8 mouse cellular contexts compared by ENCODE assay signal in genomic region chr4:59805968-59806878, GRCm38 (mm10). TPM values are rescaled to one million over a fixed set of nuclear protein-coding genes. Genes with fewer than 3 reads are reported as not detected.
A peak's percentile ranks its signal among the peaks of the same experiment; 100 is the strongest.
DNase-seq lines count a peak whose midpoint lies in the region; ATAC-seq and TF ChIP-seq lines count a peak whose summit lies in the region.

No protein-coding gene starts in this region.

- in situ Hi-C loops in CH12.LX (cut with MboI; ENCODE audit: low pct_ligation_motif_present, low pct_unique_long_range_greater_than_20kb, low sequenced_read_pairs): no loop called here

- no peaks in the 10 kb centered on the region for H3K27me3 ChIP-seq in CH12.LX (replicated peaks)
- H3K27me3 ChIP-seq in embryonic facial prominence, embryonic 12.5 days: no peaks in the 10 kb centered on the region
- no peaks in the 10 kb centered on the region for H3K27me3 ChIP-seq in heart, embryonic 15.5 days

- peak overlapping the region; percentile 58 for H3K4me2 ChIP-seq in CH12.LX (ENCODE audit: insufficient read depth, low read depth, poor library complexity, severe bottlenecking)
- peak overlapping the region; percentile 98 for H3K4me2 ChIP-seq in embryonic facial prominence, embryonic 12.5 days (replicated peaks)
- peak overlapping the region; percentile 94 for H3K4me2 ChIP-seq in heart, embryonic 15.5 days

- peaks cover 10% of the 10 kb centered on the region for H3K79me2 ChIP-seq in CH12.LX (replicated peaks; ENCODE audit: control insufficient read depth, extremely low read depth, insufficient read depth, poor library complexity, severe bottlenecking)
- H3K79me2 ChIP-seq in macrophage (ENCODE audit: inconsistent target): peaks cover 51% of the 10 kb centered on the region

- dilution Hi-C loops in CH12.LX (cut with MboI; ENCODE audit: extremely low pct_ligation_motif_present, extremely low pct_unique_long_range_greater_than_20kb, low sequenced_read_pairs): no loop called here

- H3K27ac ChIP-seq in CH12.LX (ENCODE audit: insufficient read depth, low read depth): peak overlapping the region; percentile 42
- peak overlapping the region; percentile 67; the same call in 1 of the 2 replicates for H3K27ac ChIP-seq in embryonic facial prominence, embryonic 12.5 days
- peak overlapping the region; percentile 85 for H3K27ac ChIP-seq in heart, embryonic 15.5 days
- peak overlapping the region; percentile 96 for H3K27ac ChIP-seq in macrophage

- WGBS in embryonic facial prominence, embryonic 12.5 days: under 1% methylated on average over 54 of the region's 58 CpGs
- under 1% methylated on average over 52 of the region's 58 CpGs for WGBS in heart, embryonic 15.5 days
- under 1% methylated on average over 43 of the region's 58 CpGs for WGBS in macrophage (ENCODE audit: missing documents)

- peak; percentile 78 for ATAC-seq in embryonic facial prominence, embryonic 12.5 days (ENCODE audit: insufficient number of reproducible peaks, insufficient read depth, low FRiP score, low TSS enrichment)
- ATAC-seq in heart, embryonic 15.5 days (replicated peaks; ENCODE audit: insufficient number of reproducible peaks, insufficient read depth, low FRiP score, low read depth): peak; percentile 56

- H3K36me3 ChIP-seq in CH12.LX (replicated peaks in 1 of 2; ENCODE audit: control insufficient read depth in 1 of 2, insufficient read depth in 1 of 2, low read length in 1 of 2) (peaks cover 0 to 24% of the 10 kb centered on the region in 2 experiments), macrophage (ENCODE audit: inconsistent target) (no peaks in the 10 kb centered on the region)
- H3K36me3 ChIP-seq in embryonic facial prominence, embryonic 12.5 days: no peaks in the 10 kb centered on the region
- no peaks in the 10 kb centered on the region for H3K36me3 ChIP-seq in heart, embryonic 15.5 days

- H3K4me1 ChIP-seq in CH12.LX (ENCODE audit: control insufficient read depth in 1 of 2, insufficient read depth in 2 of 2): peaks cover 17 to 74% of the 10 kb centered on the region in 2 experiments
- H3K4me1 ChIP-seq in embryonic facial prominence, embryonic 12.5 days: peaks cover 10% of the 10 kb centered on the region; the same call in 1 of the 2 replicates
- peaks cover 21% of the 10 kb centered on the region for H3K4me1 ChIP-seq in heart, embryonic 15.5 days (replicated peaks)

- no peak for TF ChIP-seq EP300 in CH12.LX (IDR thresholded peaks at IDR 0.05; ENCODE audit: low read length)

- no peaks in the 10 kb centered on the region for H3K9me3 ChIP-seq in CH12.LX (replicated peaks; ENCODE audit: low read length)
- no peaks in the 10 kb centered on the region for H3K9me3 ChIP-seq in embryonic facial prominence, embryonic 12.5 days
- H3K9me3 ChIP-seq in heart, embryonic 15.5 days (replicated peaks): no peaks in the 10 kb centered on the region

- DNase-seq in CH12.LX (ENCODE audit: extremely low read depth): peak; percentile 72
- peak; percentile 18 for DNase-seq in adrenal gland, adult 8-10 months
- peak; percentile 70 for DNase-seq in kidney, postnatal 14 days
- peak; percentile 51 to 57 for DNase-seq in spleen, adult 18-20 months
- DNase-seq in frontal cortex, postnatal 14 days (ENCODE audit: low spot score in 2 of 2): no peak

- peak overlapping the region; percentile 77 to 95 (median 93) for H3K4me3 ChIP-seq in CH12.LX (replicated peaks in 1 of 3; ENCODE audit: low read depth in 2 of 3, low read length in 2 of 3, poor library complexity in 1 of 3)
- peak overlapping the region; percentile 95 for H3K4me3 ChIP-seq in embryonic facial prominence, embryonic 12.5 days
- peak overlapping the region; percentile 95 for H3K4me3 ChIP-seq in heart, embryonic 15.5 days
- peak overlapping the region; percentile 60 for H3K4me3 ChIP-seq in macrophage (ENCODE audit: inconsistent target)

- TF ChIP-seq CTCF in CH12.LX (conservative IDR thresholded peaks at IDR 0.05 in 1 of 2, IDR thresholded peaks at IDR 0.05 in 1 of 2; ENCODE audit: low read depth in 2 of 2, low read length in 2 of 2): no peak

- TF ChIP-seq RAD21 in CH12.LX (IDR thresholded peaks at IDR 0.05; ENCODE audit: low read depth, low read length): no peak

- TF ChIP-seq POLR2A in CH12.LX (IDR thresholded peaks at IDR 0.05; ENCODE audit: low read depth, low read length): no peak

- peak overlapping the region; percentile 77 for H3K9ac ChIP-seq in CH12.LX (ENCODE audit: insufficient read depth, low read depth)
- H3K9ac ChIP-seq in embryonic facial prominence, embryonic 12.5 days: peak overlapping the region; percentile 83
- peak overlapping the region; percentile 86 for H3K9ac ChIP-seq in heart, embryonic 15.5 days

TF ChIP-seq in CH12.LX, 34 proteins besides CTCF, POLR2A, EP300 and RAD21 (continues in another document):
- TF ChIP-seq UBTF (IDR thresholded peaks at IDR 0.05; ENCODE audit: low read depth, low read length) (no peak; the same call in none of the 2 replicates), JUN (IDR thresholded peaks at IDR 0.05; ENCODE audit: insufficient read depth, low read depth, low read length) (no peak), MAX (IDR thresholded peaks at IDR 0.05; ENCODE audit: low read length) (no peak), JUND (conservative IDR thresholded peaks at IDR 0.05; ENCODE audit: low read depth, low read length) (no peak), NELFE (IDR thresholded peaks at IDR 0.05; ENCODE audit: low read depth, low read length) (no peak), PAX5 (IDR thresholded peaks at IDR 0.05; ENCODE audit: low read length) (no peak), USF2 (conservative IDR thresholded peaks at IDR 0.05; ENCODE audit: low read depth, low read length) (peak; percentile 37; the same call in 1 of the 2 replicates), ETS1 (conservative IDR thresholded peaks at IDR 0.05; ENCODE audit: low read depth, low read length) (peak; percentile 54), MXI1 (IDR thresholded peaks at IDR 0.05; ENCODE audit: low read depth, low read length) (no peak; the same call in 1 of the 2 replicates), ZNF384 (IDR thresholded peaks at IDR 0.05; ENCODE audit: low read depth, low read length) (peak; percentile 85), HCFC1 (IDR thresholded peaks at IDR 0.05; ENCODE audit: low read depth, low read length) (no peak), GABPA (IDR thresholded peaks at IDR 0.05; ENCODE audit: insufficient replicate concordance, low read depth, low read length) (no peak), IRF4 (IDR thresholded peaks at IDR 0.05; ENCODE audit: low read depth, low read length) (no peak), BHLHE40 (IDR thresholded peaks at IDR 0.05; ENCODE audit: low read depth, low read length) (peak; percentile 71), E2F4 (IDR thresholded peaks at IDR 0.05; ENCODE audit: insufficient replicate concordance, low read depth, low read length) (no peak), ZC3H11A (IDR thresholded peaks at IDR 0.05; ENCODE audit: low read depth, low read length) (no peak), ZMIZ1 (IDR thresholded peaks at IDR 0.05; ENCODE audit: low read depth, low read length) (no peak; the same call in 1 of the 2 replicates), MEF2A (IDR thresholded peaks at IDR 0.05; ENCODE audit: borderline replicate concordance, low read depth, low read length) (peak; percentile 36; the same call in 1 of the 2 replicates), NRF1 (IDR thresholded peaks at IDR 0.05; ENCODE audit: low read depth, low read length) (no peak), MAZ (IDR thresholded peaks at IDR 0.05; ENCODE audit: low read depth, low read length) (0 out of 2 replicates have a peak, but pooled peaks have one; percentile 23), TBP (conservative IDR thresholded peaks at IDR 0.05; ENCODE audit: low read depth, low read length) (no peak), USF1 (IDR thresholded peaks at IDR 0.05; ENCODE audit: low read depth, low read length) (peak; percentile 67), RCOR1 (conservative IDR thresholded peaks at IDR 0.05; ENCODE audit: low read depth, low read length) (no peak), CHD2 (IDR thresholded peaks at IDR 0.05; ENCODE audit: low read length) (no peak), MYC (IDR thresholded peaks at IDR 0.05; ENCODE audit: low read depth, low read length) (no peak), ELF1 (IDR thresholded peaks at IDR 0.05; ENCODE audit: low read depth, low read length) (no peak), SMC3 (IDR thresholded peaks at IDR 0.05; ENCODE audit: low read depth, low read length) (no peak), ZKSCAN1 (IDR thresholded peaks at IDR 0.05; ENCODE audit: borderline replicate concordance, low read depth, low read length) (no peak), TCF12 (IDR thresholded peaks at IDR 0.05; ENCODE audit: low read depth, low read length) (no peak)

RNA-seq across cellular contexts. Expression of gene Snx30, which starts 0.6 kb away (rescaled TPM):
- 8.1 and 8.4 TPM in 2 replicates for total RNA-seq in CH12.LX (2012; rRNA removed)
- total RNA-seq in CH12.LX (2014; rRNA removed): 7.9 and 9.7 TPM in 2 replicates
- 15.9 and 16.9 TPM in 2 replicates for polyA plus RNA-seq in CH12.LX (2012; ENCODE audit: insufficient read length, low read depth)
- 10 to 100 TPM in 1 of 4 experiments, 1 to 10 TPM in 3; 6.6 to 10.2 (median 8.9) TPM for total RNA-seq in adrenal gland, adult 8-10 months (2022)
- polyA plus RNA-seq in embryonic facial prominence, embryonic 12.5 days (2016; fragmentation: Nextera tagmentation; extraction: Ambion mirVana): 13.9 and 14.0 TPM in 2 replicates
- polyA plus RNA-seq in heart, embryonic 15.5 days (2015; fragmentation: Nextera tagmentation; extraction: Ambion mirVana): 5.3 and 9.9 TPM in 2 replicates
- total RNA-seq in macrophage (2018; cell fraction: chromatin; rRNA removed): 100 to 1,000 TPM in 4 of 26 experiments, 10 to 100 TPM in 22; 12.5 to 112 (median 76.3) TPM
- total RNA-seq in macrophage (2018; cell fraction: cytosol; rRNA removed): 10 to 100 TPM; 10.1 to 37.3 (median 27.0) TPM
- total RNA-seq in macrophage (2018; cell fraction: nucleus; rRNA removed): 10 to 100 TPM; 17.6 to 88.8 (median 59.5) TPM
- 19.8 to 27.9 TPM (median 26.4 TPM) in 3 replicates for polyA plus RNA-seq in macrophage (2018)

RNA-seq across cellular contexts. Expression of gene Inip, which starts 4.8 kb away (rescaled TPM):
- 24.3 and 28.9 TPM in 2 replicates for total RNA-seq in CH12.LX (2012; rRNA removed)
- 67.1 and 73.2 TPM in 2 replicates for total RNA-seq in CH12.LX (2014; rRNA removed)
- 32.5 and 38.5 TPM in 2 replicates for polyA plus RNA-seq in CH12.LX (2012; ENCODE audit: insufficient read length, low read depth)
- total RNA-seq in adrenal gland, adult 8-10 months (2022): 10 to 100 TPM; 17.8 to 24.3 (median 19.9) TPM
- polyA plus RNA-seq in embryonic facial prominence, embryonic 12.5 days (2016; fragmentation: Nextera tagmentation; extraction: Ambion mirVana): 71.7 and 78.2 TPM in 2 replicates
- 35.4 and 39.9 TPM in 2 replicates for polyA plus RNA-seq in heart, embryonic 15.5 days (2015; fragmentation: Nextera tagmentation; extraction: Ambion mirVana)
- total RNA-seq in macrophage (2018; cell fraction: chromatin; rRNA removed): 10 to 100 TPM in 22 of 26 experiments, 1 to 10 TPM in 4; 4.6 to 53.4 (median 25.3) TPM
- 10 to 100 TPM in 21 of 26 experiments, 1 to 10 TPM in 5; 7.3 to 26.9 (median 17.5) TPM for total RNA-seq in macrophage (2018; cell fraction: cytosol; rRNA removed)
- 10 to 100 TPM in 22 of 26 experiments, 1 to 10 TPM in 4; 4.6 to 46.8 (median 18.0) TPM for total RNA-seq in macrophage (2018; cell fraction: nucleus; rRNA removed)
- polyA plus RNA-seq in macrophage (2018): 18.6 to 31.2 TPM (median 23.3 TPM) in 3 replicates

Comparison
In these comparisons a context has a peak if more than half of its experiments do, and no peak if none do; other contexts are left out.
1. DNase-seq: peak in CH12.LX (single experiment), adrenal gland, adult 8-10 months (single experiment), kidney, postnatal 14 days (single experiment) and spleen, adult 18-20 months (2 of 2); none in frontal cortex, postnatal 14 days (0 of 2).
2. H3K27ac ChIP-seq: peak in every context shown above with its lines; median percentile 96 in macrophage; 85 in heart, embryonic 15.5 days; 67 in embryonic facial prominence, embryonic 12.5 days; 42 in CH12.LX.
3. Peak in every context shown above with its lines, with median percentiles within 50 percentile points of each other: H3K4me2 ChIP-seq, H3K4me3 ChIP-seq and H3K9ac ChIP-seq.